Mouse (Mus musculus) ovary, postnatal 14 days (tissue): ENCODE results near the gene Rbm3.
A peak's percentile ranks its signal among the peaks of the same experiment; 100 is the strongest.
"Not testable (repeated sequence)": the region's sequence is repeated elsewhere in the genome, so short reads cannot be mapped to it uniquely, and the experiment has no call there.

Experiments used
- DNase-seq: peaks from one replicate; pipeline ENCODE4 v3.0.0; 2022; ENCODE audit warnings: low spot score

Rbm3 gene

DNA sequence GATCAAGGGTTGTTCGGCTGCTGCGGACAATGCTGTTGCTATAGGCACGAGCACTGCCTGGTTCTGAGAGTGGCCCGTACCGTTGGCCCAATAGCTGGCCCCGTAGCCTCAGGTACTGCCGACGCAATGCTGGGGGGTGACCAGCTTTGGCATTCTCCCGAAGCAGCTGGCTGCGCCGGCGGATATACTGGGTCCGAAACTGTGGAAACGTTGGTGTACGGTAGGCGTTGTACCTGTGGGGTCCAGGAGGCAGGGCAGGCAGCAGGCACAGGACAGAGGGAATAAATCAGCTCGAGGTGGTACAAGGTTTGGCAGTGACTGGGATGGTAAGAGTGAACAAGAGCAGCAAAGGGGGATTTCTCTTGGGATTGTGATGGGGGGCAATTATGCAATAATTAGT, 14.3 kb downstream of the Rbm3 start:
- DNase-seq, result no peak

DNA sequence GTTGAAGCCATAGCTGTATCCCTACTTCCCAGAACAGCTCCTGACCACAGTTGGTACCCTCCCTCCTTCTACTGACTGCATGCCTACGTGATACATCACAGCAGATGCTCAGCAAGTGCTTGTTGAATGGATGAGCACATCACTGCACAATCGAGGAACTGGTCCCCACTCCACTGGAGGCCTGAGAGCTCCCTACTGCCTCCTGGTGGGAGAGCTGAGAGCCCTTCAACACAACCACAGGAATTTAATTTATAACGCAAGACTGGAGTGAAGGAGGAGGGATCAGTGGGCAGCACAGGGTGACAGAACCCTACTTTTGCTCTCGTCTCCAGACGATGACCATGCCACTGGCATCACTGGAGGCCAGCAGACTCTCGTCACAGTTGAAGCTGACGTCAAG, 20.4 kb downstream of the Rbm3 start:
- DNase-seq, result no peak

DNA sequence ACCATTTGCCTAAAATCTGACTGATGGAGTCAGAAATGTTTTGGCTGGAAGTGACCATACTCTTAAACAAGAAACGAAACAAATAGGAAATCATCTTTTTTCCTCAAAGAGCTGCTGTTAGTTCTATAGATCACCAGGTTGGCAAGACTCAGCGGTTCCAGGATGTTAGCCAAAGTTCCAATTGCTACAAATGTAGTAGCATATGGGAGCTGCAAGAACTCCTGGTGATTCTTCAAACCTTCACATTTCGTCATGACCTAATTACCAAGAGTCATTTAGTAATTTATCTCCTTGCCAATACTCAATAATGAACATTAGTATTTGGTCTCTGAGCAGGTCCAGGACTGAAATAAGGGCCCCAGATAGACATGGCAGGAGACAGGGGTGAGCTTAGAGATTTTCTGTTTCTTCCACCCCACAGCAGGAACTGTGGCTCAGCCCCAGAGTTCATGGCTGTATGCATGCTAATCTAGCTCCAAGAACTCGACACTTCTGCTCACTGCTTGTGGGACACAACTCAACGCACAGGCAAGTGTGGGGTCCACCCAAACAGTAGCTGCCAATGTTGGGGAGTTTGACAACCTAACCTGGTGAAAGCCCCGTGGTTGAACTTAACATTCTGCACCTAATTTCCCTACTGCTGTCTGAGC, 21.7 kb downstream of the Rbm3 start:
- no peak for DNase-seq

DNA sequence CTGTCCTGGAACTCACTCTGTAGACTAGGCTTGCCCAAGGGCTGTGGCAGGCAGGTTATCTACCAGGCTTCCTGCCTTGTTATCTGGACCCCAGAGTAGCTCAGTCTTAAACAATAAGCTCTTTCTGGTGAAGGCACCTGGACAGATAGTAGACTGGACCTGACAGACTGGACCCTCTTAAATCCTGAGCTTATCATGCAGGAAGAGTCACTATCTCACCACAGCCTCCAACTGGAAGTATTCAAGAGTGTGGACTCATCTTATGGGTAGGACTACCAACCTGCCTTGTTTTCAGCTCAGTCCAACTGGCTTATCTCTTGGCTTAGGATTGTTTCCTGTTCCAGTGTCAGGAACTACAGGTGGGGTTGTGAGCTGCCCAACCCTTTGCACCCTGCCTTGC, 28.4 kb downstream of the Rbm3 start:
- DNase-seq, result no peak

DNA sequence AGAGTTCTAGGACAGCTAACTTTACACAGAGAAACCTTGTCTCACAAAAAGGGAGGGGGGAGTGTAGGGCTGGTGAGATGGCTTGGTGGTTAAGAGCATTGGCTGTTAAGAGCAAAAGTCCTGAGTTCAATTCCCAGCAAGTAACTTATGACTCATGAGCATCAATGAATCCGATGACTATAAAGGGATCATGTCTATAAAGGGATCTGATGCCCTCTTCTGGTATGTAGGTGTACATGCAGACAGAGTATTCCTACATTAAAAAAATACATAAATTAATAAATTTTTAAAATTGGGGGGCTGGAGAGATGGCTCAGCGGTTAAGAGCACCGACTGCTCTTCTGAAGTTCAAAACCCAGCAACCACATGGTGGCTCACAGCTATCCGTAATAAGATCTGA, 30.4 kb downstream of the Rbm3 start:
- no peak for DNase-seq

DNA sequence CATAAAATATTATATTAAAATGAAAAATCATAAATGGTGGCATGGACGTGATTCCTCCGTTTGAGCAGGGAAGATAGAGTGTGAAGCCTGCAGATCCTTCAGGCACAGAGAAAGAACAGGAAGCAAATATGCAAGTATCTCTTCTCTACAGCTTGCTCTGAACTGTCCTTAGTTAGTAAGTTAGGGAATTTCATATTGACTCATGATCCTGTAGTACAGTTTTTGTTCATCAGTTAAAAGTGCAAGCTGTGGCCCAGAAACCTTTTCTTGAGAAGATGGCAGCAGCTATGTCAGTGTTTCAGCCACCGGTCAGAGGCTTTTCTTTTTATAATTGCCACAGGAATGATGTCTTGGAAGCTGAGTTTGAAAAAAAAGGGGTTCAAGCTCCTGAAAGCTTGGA, 40.7 kb downstream of the Rbm3 start:
- DNase-seq, result no peak

DNA sequence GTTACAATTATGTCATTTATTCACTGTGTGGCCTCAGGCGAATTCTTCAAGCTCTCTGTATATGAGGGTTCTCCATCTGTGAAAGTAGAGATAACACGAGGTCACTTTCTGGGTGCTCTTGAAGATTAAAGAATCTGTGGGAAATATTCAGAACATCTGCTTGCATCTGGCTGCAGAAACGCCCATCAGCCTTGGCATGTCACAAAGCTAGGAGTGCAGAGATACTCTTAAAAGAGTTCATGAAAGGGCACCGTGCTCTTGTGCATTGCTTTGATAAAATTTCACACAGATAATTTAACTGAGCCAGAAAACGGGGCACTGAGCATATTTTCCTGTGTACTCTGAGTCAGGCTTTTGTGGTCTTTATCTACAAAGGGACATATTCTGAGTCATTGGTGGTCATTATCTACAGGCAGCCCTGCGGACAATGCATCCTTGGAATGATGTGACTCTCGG, 43.4 kb downstream of the Rbm3 start:
- no peak for DNase-seq

DNA sequence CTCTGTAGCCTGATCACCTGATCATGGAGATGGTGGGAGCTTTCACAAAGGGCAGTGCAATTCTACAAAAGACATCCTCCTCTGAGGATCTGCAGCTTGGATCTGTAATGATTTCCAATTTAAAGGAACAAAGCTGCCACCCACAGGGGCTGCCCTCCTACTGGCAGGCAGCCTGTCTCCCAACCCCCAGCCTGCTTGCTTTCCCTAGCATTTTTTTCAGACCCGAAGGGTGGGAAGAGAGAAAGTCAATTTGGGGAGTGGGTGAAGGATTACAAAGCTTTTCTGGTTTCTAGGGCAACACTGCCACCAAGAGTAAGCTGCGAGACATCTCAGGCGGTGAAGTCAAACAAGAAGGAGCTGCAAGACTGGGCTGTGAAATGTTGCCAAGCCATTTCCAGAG, 44.7 kb downstream of the Rbm3 start:
- DNase-seq, result peak; percentile 16

DNA sequence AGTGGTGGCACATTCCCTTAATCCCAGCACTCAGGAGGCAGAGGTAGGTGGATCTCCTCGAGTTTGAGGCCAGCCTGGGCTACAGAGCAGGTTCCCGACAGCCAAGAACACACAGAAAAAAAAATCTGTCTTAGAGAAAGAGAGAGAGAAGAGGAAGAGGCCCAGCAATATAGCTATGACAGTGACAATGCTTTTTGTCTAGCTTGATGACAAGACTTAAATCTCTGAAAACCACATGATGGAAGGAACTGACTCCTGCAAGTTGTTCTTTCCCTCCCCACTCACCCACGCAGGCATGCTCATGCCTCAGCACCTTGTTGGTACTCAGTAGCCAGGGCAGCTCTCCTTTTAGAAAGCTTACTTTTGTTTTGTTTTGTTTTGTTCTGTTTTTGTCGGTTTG, 46.2 kb downstream of the Rbm3 start:
- DNase-seq, result no peak

DNA sequence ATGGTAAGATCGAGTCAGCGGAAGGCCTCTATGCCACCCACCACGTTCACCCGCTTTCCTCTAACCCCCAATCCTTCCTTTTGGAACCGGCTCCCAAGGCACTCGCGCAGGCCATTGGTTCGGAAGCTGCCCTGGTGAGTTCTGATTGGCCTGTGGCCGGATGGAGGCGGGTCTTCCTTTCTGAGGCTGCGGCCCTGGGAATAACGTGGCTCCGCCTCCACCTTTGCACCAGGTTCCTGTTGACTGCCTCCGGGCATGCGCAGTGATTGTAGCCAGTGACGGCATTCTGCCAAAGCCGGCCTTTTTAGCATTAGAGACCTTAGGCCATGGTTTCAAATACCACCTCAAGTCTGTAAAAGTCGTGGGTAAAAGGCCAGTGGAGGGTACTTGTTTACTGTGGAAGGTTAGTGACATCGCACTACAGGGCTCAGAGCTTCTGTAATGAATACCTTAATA, 48.9 kb downstream of the Rbm3 start:
- DNase-seq, result peak; percentile 89

DNA sequence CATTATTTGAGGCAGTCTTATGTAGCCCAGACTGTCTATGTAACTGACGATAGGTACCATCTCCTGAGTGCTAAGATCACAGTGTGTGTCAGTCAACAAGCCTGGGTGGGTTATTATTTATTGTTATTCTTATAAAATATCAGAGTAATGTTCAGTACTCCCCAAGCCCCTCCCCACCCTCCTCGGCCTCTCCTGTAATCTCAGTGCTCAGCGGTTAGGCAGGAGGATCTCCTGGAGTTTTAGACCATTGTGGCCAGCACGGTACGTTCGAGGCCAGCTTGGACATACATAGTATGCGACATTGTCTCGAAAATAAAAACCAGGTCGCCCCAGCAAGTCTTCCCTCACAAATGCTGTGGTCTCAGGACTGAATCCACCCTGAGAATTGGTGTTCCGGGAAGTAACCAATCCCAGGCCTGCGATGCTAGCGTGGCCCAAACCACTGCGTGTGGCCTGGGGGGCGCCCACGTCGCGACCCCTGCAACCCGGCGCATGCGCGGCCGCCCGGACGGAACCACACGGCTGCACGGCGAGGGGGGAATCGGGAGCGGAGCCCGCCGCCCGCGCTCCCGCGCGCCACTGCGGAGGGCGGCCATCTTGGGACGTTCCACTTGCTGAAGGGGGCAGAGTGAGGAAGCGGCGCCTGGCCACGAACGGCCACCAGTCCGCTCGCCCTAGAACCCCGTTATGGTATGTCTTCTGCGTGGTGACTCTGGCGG, 49.5 kb downstream of the Rbm3 start:
- peak; percentile 80 for DNase-seq

DNA sequence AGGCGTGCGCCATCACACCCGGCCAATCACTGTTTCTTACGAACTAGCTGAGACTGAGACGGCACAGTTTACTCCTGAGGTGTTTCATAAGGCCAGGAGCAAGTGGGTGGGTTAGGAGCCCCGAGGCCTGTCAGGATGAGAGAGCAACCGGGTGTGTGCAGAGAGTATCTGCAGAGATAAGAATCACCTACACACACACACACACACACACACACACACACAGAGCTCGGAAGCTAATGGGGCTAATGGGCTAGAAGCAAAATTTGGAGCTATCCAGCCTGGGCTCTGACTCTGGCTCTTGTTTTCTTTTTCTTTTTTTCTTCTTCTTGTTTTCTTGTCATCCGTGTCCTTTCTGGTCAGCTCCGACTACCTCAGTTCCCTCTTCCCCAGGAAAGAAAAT, 50.1 kb downstream of the Rbm3 start:
- no peak for DNase-seq

DNA sequence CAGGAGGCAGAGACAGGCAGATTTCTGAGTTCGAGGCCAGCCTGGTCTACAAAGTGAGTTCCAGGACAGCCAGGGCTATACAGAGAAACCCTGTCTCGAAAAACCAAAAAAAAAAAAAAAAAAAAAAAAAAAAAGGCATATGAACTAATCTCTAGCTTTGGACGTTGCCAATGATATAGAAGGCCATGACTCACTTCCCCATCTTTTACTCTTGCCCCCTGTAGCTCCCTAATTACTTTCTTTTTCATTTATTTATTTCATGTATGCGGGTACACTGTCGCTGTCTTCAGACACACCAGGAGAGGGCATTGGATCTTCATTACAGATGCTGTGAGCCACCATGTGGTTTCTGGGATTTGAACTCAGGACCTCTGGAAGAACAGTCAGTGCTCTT, 54.7 kb downstream of the Rbm3 start:
- DNase-seq, result not testable (repeated sequence)

DNA sequence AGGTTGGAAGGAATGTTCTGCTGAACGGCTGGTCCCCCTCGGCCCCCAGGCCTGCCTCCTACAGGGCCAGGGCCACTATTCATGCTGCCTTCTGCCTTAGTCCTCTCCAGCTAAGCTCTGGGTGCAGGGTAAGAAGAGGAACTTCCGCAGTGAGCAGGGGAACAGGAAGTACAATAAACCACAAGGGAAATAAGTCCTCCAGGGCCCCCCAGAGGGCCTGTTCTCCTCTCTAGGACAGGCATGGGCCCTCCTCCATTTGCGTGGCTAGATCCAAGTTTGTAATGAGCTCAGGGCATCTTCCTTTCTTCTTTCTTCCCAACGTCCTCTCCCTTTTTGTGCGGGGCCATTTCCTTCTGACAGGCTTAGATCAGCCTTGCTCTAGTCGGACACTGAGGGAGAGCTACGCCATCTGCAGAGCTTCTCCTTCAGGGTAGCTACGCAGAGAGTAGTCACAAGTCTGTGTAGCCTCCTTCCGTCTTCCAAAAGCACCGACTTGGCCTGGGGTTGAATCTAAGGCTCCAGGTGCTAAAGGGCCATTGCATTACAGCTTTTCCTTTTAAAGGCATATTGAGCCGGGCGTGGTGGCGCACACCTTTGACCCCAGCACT, 55.2 kb downstream of the Rbm3 start, which contains the start of gene Was:
Gene Was, minus strand, starts transcription at position 153 of the 608 bp plus-strand sequence.
- no peak for DNase-seq

DNA sequence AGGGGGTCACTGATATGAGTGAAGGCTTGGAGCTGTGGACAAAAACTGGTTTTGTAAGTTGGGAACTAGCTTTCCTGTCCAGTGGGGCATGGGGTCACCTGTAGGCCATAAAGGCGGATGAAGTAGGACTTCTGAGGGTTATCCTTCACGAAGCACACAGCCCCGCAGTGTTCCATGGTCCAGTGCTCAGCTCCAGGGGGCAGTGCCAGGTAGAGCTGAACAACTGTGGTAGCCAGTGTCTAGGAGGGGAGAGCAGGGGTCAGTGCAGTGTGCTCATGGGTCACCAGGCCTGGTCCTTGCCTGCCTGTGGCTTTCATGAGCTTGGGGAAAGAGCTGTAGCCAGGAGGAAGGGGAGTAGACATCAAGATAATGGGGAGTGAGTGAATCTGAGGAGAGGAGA, 55.9 kb downstream of the Rbm3 start:
- DNase-seq, result no peak
